Mouse (Mus musculus) neural tube, embryonic 11.5 days (tissue): Measurements from ENCODE around the gene Dyrk1a. TPM values are rescaled to one million over a fixed set of nuclear protein-coding genes. Genes with fewer than 3 reads are reported as not detected.

ENCODE experiments used
- ATAC-seq: fragments of 200-750 bp; cut with Nextera tagmentation; 2 replicates; pipeline ENCODE4 v1.8.0; 2017; ENCODE audit warnings: moderate number of reproducible peaks, mild to moderate bottlenecking, moderate TSS enrichment, moderate library complexity; ENCODE audit not compliant: insufficient read depth, low FRiP score, low TSS enrichment
- DNase-seq: peaks from one replicate; pipeline ENCODE4 v3.0.0-alpha.2; 2015; ENCODE audit warnings: low spot score
- H3K27ac ChIP-seq: fragments of 300-500 bp; sonication (generic); 2 replicates; pipeline ENCODE4 v1.5.1; 2014; ENCODE audit warnings: low read depth, mild to moderate bottlenecking, low read length
- H3K27me3 ChIP-seq: fragments of 300-500 bp; sonication (generic); 2 replicates; pipeline ENCODE4 v1.6.1; 2014; ENCODE audit warnings: mild to moderate bottlenecking, low read length, mixed read lengths; ENCODE audit not compliant: control insufficient read depth, insufficient read depth
- H3K36me3 ChIP-seq: fragments of 300-500 bp; sonication (generic); 2 replicates; pipeline ENCODE4 v1.6.1; 2014; ENCODE audit warnings: mild to moderate bottlenecking, low read length, moderate library complexity, mixed read lengths; ENCODE audit not compliant: control insufficient read depth, insufficient read depth
- H3K4me1 ChIP-seq: fragments of 300-500 bp; sonication (generic); 2 replicates; pipeline ENCODE4 v1.6.1; 2014; ENCODE audit warnings: low read length, mixed read lengths; ENCODE audit not compliant: control insufficient read depth, insufficient read depth
- H3K4me2 ChIP-seq: fragments of 300-500 bp; sonication (generic); 2 replicates; pipeline ENCODE4 v1.6.1; 2014; ENCODE audit warnings: low read depth, mild to moderate bottlenecking, moderate library complexity
- H3K4me3 ChIP-seq: fragments of 300-500 bp; sonication (generic); 2 replicates; pipeline ENCODE4 v1.5.1; 2014; ENCODE audit warnings: low read depth, low read length
- H3K9ac ChIP-seq: fragments of 300-500 bp; sonication (generic); 2 replicates; pipeline ENCODE4 v1.6.1; 2014; ENCODE audit warnings: mild to moderate bottlenecking, low read length
- H3K9me3 ChIP-seq: fragments of 300-500 bp; sonication (generic); 2 replicates; pipeline ENCODE4 v1.6.1; 2016; ENCODE audit warnings: low read length; ENCODE audit not compliant: control insufficient read depth
- WGBS: fragments of 180-500 bp; shearing (Covaris S2); extraction: QIAGEN DNeasy Blood & Tissue Kit; methylation state at CpG from one replicate; pipeline ENCODE4 v1.1.7; 2014; 5-methylcytosine and 5-hydroxymethylcytosine counted together
- polyA plus RNA-seq: library from polyadenylated mRNA; unstranded; fragments of >200 nt; fragmentation: Nextera tagmentation; extraction: Ambion mirVana; gene quantifications from 2 replicates; pipeline ENCODE4 v1.2.1, GENCODE M21; 2014

Dyrk1a gene
- polyA plus RNA-seq, 1 experiment from 2014 or later = 12.1 TPM

- Histone ChIP-seq H3K4me3 (no peak overlapping the region), H3K9ac (no peak overlapping the region), H3K4me2 (no peak overlapping the region), H3K9me3 (no peaks in the 10 kb centered on the region), H3K4me1 (no peaks in the 10 kb centered on the region), H3K36me3 (no peaks in the 10 kb centered on the region), H3K27me3 (no peaks in the 10 kb centered on the region), H3K27ac (no peak overlapping the region)
- 81% methylated on average over 10 of the region's 10 CpGs for WGBS
- ATAC-seq (no peak), DNase-seq (no peak)
Measured at GRCm38 (mm10) chr16:94549813-94550212, 20.0 kb upstream of the Dyrk1a start.

GRCm38 (mm10) chr16:94551934-94552333, 17.9 kb upstream of the Dyrk1a start:
- ATAC-seq (no peak), DNase-seq (no peak)
- Histone ChIP-seq H3K27ac (no peak overlapping the region), H3K4me1 (no peaks in the 10 kb centered on the region), H3K36me3 (no peaks in the 10 kb centered on the region), H3K9me3 (no peaks in the 10 kb centered on the region), H3K4me2 (no peak overlapping the region), H3K4me3 (no peak overlapping the region), H3K9ac (no peak overlapping the region), H3K27me3 (no peaks in the 10 kb centered on the region)

- Histone ChIP-seq H3K4me3 (no peak overlapping the region), H3K9me3 (no peaks in the 10 kb centered on the region), H3K4me2 (no peak overlapping the region), H3K4me1 (no peaks in the 10 kb centered on the region), H3K27me3 (no peaks in the 10 kb centered on the region), H3K36me3 (no peaks in the 10 kb centered on the region), H3K9ac (no peak overlapping the region), H3K27ac (no peak overlapping the region)
- no peak for DNase-seq
- ATAC-seq = no peak
- WGBS = 87% methylated on average over 7 of the region's 7 CpGs
Measured at GRCm38 (mm10) chr16:94555346-94555745, 14.5 kb upstream of the Dyrk1a start.

- no peaks in the 10 kb centered on the region for H3K9me3 ChIP-seq
- no peaks in the 10 kb centered on the region for H3K27me3 ChIP-seq
- H3K36me3 ChIP-seq = no peaks in the 10 kb centered on the region
- no peaks in the 10 kb centered on the region for H3K4me1 ChIP-seq
- WGBS = 80% methylated on average over 5 of the region's 5 CpGs
- no peak for ATAC-seq
- no peak overlapping the region for H3K9ac ChIP-seq
- no peak overlapping the region for H3K4me3 ChIP-seq
- no peak overlapping the region for H3K4me2 ChIP-seq
- no peak for DNase-seq
- no peak overlapping the region for H3K27ac ChIP-seq
Measured at GRCm38 (mm10) chr16:94556228-94556627, 13.6 kb upstream of the Dyrk1a start.

GRCm38 (mm10) chr16:94559282-94559681, 10.5 kb upstream of the Dyrk1a start:
- DNase-seq = no peak
- Histone ChIP-seq H3K9me3 (no peaks in the 10 kb centered on the region), H3K27ac (no peak overlapping the region), H3K9ac (no peak overlapping the region), H3K27me3 (no peaks in the 10 kb centered on the region), H3K4me2 (no peak overlapping the region), H3K4me1 (no peaks in the 10 kb centered on the region), H3K4me3 (no peak overlapping the region), H3K36me3 (no peaks in the 10 kb centered on the region)
- 63% methylated on average over 7 of the region's 7 CpGs for WGBS
- ATAC-seq = no peak

GRCm38 (mm10) chr16:94559782-94560181, 10.0 kb upstream of the Dyrk1a start:
- DNase-seq = no peak
- Histone ChIP-seq H3K27ac (no peak overlapping the region), H3K9ac (no peak overlapping the region), H3K4me3 (no peak overlapping the region), H3K27me3 (no peaks in the 10 kb centered on the region), H3K4me2 (no peak overlapping the region), H3K4me1 (no peaks in the 10 kb centered on the region), H3K36me3 (no peaks in the 10 kb centered on the region), H3K9me3 (no peaks in the 10 kb centered on the region)
- no peak for ATAC-seq
- 73% methylated on average over 7 of the region's 7 CpGs for WGBS

GRCm38 (mm10) chr16:94560618-94561017, 9.2 kb upstream of the Dyrk1a start:
- Histone ChIP-seq H3K27ac (no peak overlapping the region), H3K4me1 (no peaks in the 10 kb centered on the region), H3K27me3 (no peaks in the 10 kb centered on the region), H3K9me3 (no peaks in the 10 kb centered on the region), H3K36me3 (no peaks in the 10 kb centered on the region), H3K9ac (no peak overlapping the region), H3K4me3 (no peak overlapping the region), H3K4me2 (no peak overlapping the region)
- WGBS = 81% methylated on average over 5 of the region's 5 CpGs
- DNase-seq (no peak), ATAC-seq (no peak)

GRCm38 (mm10) chr16:94566124-94566523, 3.7 kb upstream of the Dyrk1a start:
- Histone ChIP-seq H3K4me3 (no peak overlapping the region), H3K27ac (no peak overlapping the region), H3K4me1 (no peaks in the 10 kb centered on the region; the same call in 1 of the 2 replicates), H3K27me3 (no peaks in the 10 kb centered on the region), H3K36me3 (no peaks in the 10 kb centered on the region), H3K9me3 (no peaks in the 10 kb centered on the region), H3K9ac (no peak overlapping the region), H3K4me2 (no peak overlapping the region)
- 82% methylated on average over 8 of the region's 8 CpGs for WGBS
- DNase-seq (no peak), ATAC-seq (no peak)

- H3K9me3 ChIP-seq = no peaks in the 10 kb centered on the region
- H3K27ac ChIP-seq = no peak overlapping the region
- no peaks in the 10 kb centered on the region for H3K27me3 ChIP-seq
- H3K4me1 ChIP-seq = peaks cover 4% of the 10 kb centered on the region
- no peak overlapping the region for H3K4me3 ChIP-seq
- WGBS = 85% methylated on average over 11 of the region's 11 CpGs
- H3K36me3 ChIP-seq = no peaks in the 10 kb centered on the region
- no peak overlapping the region for H3K9ac ChIP-seq
- DNase-seq (no peak), ATAC-seq (no peak)
- H3K4me2 ChIP-seq = no peak overlapping the region
Measured at GRCm38 (mm10) chr16:94566834-94567585, 2.8 kb upstream of the Dyrk1a start.
